Mouse (Mus musculus): ENCODE data around the gene Pdik1l.
"Not testable (repeated sequence)": the region's sequence is repeated elsewhere in the genome, so short reads cannot be mapped to it uniquely, and the experiment has no call there.

Gene Pdik1l

GRCm38 (mm10) chr4:134273417-134274345 is 14.0 kb downstream of the Pdik1l start:
- in situ Hi-C loops (cut with MboI; ENCODE audit: low pct_unique_long_range_greater_than_20kb in 1 of 2, low sequenced_read_pairs in 2 of 2, unreplicated experiment in 1 of 2) = no loop called here

GRCm38 (mm10) chr4:134272731-134273416 is 14.8 kb downstream of the Pdik1l start:
- in situ Hi-C loops (cut with MboI; ENCODE audit: low pct_unique_long_range_greater_than_20kb in 1 of 2, low sequenced_read_pairs in 2 of 2, unreplicated experiment in 1 of 2) = no loop called here

DNA sequence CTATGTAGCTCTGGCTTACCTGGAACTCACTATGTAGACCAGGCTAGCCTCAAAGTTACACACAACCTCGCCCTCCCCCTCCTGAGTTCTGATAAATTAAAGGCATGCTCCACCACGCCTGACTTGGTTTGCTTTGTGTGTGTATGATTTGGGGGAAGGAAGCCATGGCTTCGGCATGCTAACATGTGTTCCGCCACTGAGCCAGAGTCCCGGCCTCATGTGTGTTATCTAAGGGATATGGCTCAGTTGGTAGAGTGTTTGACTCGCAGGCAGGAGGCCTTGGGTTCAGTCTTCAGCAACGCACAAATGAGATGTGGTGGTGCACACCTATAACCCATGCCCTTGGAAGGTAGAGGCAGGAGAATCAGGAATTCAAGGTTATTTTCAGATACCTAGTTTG is 15.7 kb downstream of the Pdik1l start:
- in situ Hi-C loops (cut with MboI; ENCODE audit: low pct_unique_long_range_greater_than_20kb in 1 of 2, low sequenced_read_pairs in 2 of 2, unreplicated experiment in 1 of 2) = no loop called here

- in situ Hi-C loops (cut with MboI; ENCODE audit: low pct_unique_long_range_greater_than_20kb in 1 of 2, low sequenced_read_pairs in 2 of 2, unreplicated experiment in 1 of 2) = not testable (repeated sequence)
Measured at GRCm38 (mm10) chr4:134269622-134270021, 18.1 kb downstream of the Pdik1l start.

DNA sequence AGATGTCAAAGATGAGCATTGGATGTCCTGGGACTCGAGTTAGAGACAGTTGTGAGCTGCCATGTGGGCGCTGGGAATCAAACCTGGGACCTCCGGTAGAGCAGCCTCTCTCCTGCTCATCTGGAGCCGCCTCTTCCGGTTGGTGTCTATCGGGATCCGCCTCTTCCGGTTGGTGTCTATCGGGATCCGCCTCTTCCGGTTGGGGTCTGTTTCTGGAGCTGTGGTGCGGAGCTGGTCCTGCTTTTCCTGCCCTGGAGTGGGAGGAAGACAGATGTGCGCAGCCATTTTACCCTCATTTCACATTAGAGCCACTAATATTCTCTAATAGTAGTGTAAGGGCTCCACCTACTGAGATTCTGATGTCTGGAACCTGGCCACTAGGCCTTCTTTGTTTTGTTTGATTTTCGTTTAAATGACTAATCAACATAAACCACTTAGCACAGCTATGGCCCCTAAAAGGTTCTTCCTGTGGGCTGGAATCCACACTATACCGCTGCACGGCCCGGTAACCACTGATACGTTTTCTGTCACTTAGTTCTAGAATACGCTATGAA is 19.5 kb downstream of the Pdik1l start:
- in situ Hi-C loops (cut with MboI; ENCODE audit: low pct_unique_long_range_greater_than_20kb in 1 of 2, low sequenced_read_pairs in 2 of 2, unreplicated experiment in 1 of 2) = no loop called here

- in situ Hi-C loops (cut with MboI; ENCODE audit: low pct_unique_long_range_greater_than_20kb in 1 of 2, low sequenced_read_pairs in 2 of 2, unreplicated experiment in 1 of 2) = no loop called here
Measured at GRCm38 (mm10) chr4:134265860-134266585, 21.7 kb downstream of the Pdik1l start.

GRCm38 (mm10) chr4:134263191-134263590 is 24.5 kb downstream of the Pdik1l start:
- in situ Hi-C loops (cut with MboI; ENCODE audit: low pct_unique_long_range_greater_than_20kb in 1 of 2, low sequenced_read_pairs in 2 of 2, unreplicated experiment in 1 of 2) = no loop called here

GRCm38 (mm10) chr4:134258354-134258753 is 29.3 kb downstream of the Pdik1l start:
- in situ Hi-C loops (cut with MboI; ENCODE audit: low pct_unique_long_range_greater_than_20kb in 1 of 2, low sequenced_read_pairs in 2 of 2, unreplicated experiment in 1 of 2) = no loop called here

GRCm38 (mm10) chr4:134257198-134258009 is 30.3 kb downstream of the Pdik1l start:
- in situ Hi-C loops (cut with MboI; ENCODE audit: low pct_unique_long_range_greater_than_20kb in 1 of 2, low sequenced_read_pairs in 2 of 2, unreplicated experiment in 1 of 2) = no loop called here

DNA sequence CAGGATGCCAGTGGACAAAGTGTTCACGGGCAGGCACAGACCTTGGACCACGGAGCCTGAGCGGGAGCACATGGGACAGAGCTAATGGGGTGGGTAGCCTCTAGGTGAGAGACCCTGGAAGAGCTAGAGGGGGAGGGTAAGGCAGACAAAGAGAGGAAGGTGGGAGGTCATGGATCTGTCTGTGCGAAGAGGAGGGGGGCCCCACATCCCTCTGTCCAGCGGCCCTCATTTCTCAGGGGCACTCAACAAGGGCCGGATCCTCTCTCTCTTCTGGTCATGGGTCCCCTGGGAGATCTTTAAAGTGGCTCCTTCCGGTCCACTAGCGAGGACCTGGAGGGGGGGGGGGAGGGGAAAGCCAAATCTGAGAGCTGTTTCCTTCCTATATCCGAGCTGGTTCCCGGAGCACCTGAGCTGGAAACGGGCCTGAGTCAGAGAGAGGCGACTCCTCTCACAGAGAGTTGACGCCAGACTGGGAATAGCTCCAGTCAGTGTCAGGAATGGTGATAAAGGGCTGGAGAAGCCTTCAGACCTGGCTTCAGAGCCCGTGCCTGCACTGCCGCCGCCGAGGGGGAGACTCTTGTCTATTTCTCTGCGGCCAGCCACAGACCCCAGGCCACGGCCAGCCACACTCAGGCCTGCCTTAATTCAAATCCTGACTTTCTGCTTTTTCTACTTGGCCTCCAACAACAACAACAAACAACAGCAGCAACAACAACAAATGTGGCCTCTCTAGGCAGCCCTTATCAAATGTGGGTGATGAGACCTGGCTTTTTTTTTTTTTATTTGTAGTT is 31.1 kb downstream of the Pdik1l start:
- in situ Hi-C loops (cut with MboI; ENCODE audit: low pct_unique_long_range_greater_than_20kb in 1 of 2, low sequenced_read_pairs in 2 of 2, unreplicated experiment in 1 of 2) = no loop called here

DNA sequence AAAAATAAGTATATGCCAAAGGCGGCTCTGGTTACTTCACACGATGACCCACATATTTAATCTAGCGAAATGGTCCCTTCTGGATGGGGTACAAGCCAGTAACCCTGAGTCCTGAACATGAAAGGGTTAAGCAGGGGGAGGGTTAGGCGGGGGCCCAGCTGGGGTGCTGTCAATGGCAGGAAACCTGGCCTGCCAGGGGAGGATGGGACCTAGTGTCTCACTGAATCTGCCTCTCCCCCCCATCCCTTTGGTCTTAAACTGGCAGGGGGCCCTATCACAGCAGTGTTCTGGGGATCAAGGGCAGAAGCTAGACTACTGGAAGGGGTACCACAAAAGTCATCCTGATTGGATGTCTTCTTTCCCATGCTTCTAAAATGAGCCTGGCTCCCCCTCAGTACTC is 31.8 kb downstream of the Pdik1l start:
- in situ Hi-C loops (cut with MboI; ENCODE audit: low pct_unique_long_range_greater_than_20kb in 1 of 2, low sequenced_read_pairs in 2 of 2, unreplicated experiment in 1 of 2) = no loop called here

GRCm38 (mm10) chr4:134254835-134255234 is 32.9 kb downstream of the Pdik1l start:
- in situ Hi-C loops (cut with MboI; ENCODE audit: low pct_unique_long_range_greater_than_20kb in 1 of 2, low sequenced_read_pairs in 2 of 2, unreplicated experiment in 1 of 2) = no loop called here

DNA sequence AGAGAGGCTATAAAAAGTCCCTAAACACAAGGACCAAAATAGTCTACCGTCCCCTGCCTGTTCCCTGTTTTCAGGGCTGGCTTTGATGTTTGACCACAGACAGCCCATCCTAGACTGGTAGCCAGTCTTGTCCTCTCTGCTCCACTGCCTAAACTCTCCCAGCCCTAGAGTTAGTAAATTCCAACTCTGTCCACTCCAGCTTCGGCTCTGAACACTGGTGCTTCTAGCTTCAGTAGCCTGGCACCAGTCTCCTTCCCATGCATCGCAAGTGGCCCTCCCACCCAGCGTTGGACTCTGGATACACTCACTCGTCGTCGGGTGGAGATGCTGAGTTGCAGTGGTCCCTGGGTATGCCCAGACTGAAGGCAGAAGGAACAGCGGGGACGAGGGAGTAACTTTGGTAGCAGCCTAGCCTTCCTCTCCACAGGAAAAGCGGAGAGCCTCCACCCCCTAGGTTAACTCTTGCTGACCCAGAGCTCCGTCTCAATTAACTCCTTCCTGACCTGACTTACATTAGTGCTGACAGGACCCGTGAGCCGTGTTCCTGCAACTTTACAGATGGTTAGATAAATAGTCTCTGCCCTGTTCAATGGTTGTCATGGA is 33.9 kb downstream of the Pdik1l start, which contains the start of gene Grrp1:
Grrp1 (minus strand) TSS at position 385 of the 603 bp plus-strand sequence.
- in situ Hi-C loops (cut with MboI; ENCODE audit: low pct_unique_long_range_greater_than_20kb in 1 of 2, low sequenced_read_pairs in 2 of 2, unreplicated experiment in 1 of 2) = no loop called here

GRCm38 (mm10) chr4:134252911-134253721 is 34.6 kb downstream of the Pdik1l start:
- in situ Hi-C loops (cut with MboI; ENCODE audit: low pct_unique_long_range_greater_than_20kb in 1 of 2, low sequenced_read_pairs in 2 of 2, unreplicated experiment in 1 of 2) = no loop called here

- in situ Hi-C loops (cut with MboI; ENCODE audit: low pct_unique_long_range_greater_than_20kb in 1 of 2, low sequenced_read_pairs in 2 of 2, unreplicated experiment in 1 of 2) = no loop called here
Measured at GRCm38 (mm10) chr4:134252131-134252910, 35.4 kb downstream of the Pdik1l start.
